Mouse (Mus musculus) cerebellum, adult 18-20 months (tissue): Measurements from ENCODE around the gene Gm20219.

ENCODE experiments used
- DNase-seq, 2 experiments: peaks; one replicate each; pipeline ENCODE4 v3.0.0; 2021

Gene Gm20219

GRCm38 (mm10) chr17:56554122-56554551 is at the start of gene Gm20219:
Gm20219 (minus strand) TSS chr17:56554387.
- no peak for DNase-seq

- no peak for DNase-seq
These were observed 49.8 kb upstream of the Gm20219 start for GRCm38 (mm10) chr17:56604070-56604380.

GRCm38 (mm10) chr17:56603186-56604069 is 49.2 kb upstream of the Gm20219 start:
- peak; percentile 43 to 45 for DNase-seq

- DNase-seq: peak in 1 of 2 experiments; percentile 36
These were observed 39.5 kb upstream of the Gm20219 start for GRCm38 (mm10) chr17:56593527-56594271.

- DNase-seq: no peak
These were observed 38.4 kb upstream of the Gm20219 start for GRCm38 (mm10) chr17:56592553-56592952.

- no peak for DNase-seq
These were observed 34.7 kb upstream of the Gm20219 start for GRCm38 (mm10) chr17:56588921-56589320.

GRCm38 (mm10) chr17:56587773-56588172 is 33.6 kb upstream of the Gm20219 start:
- DNase-seq: no peak

- peak in 1 of 2 experiments; percentile 52 for DNase-seq
These were observed 31.1 kb upstream of the Gm20219 start for GRCm38 (mm10) chr17:56585171-56585821.

GRCm38 (mm10) chr17:56584257-56585130 is 30.3 kb upstream of the Gm20219 start, which contains the start of the genes Safb2 and Safb:
Safb2 (minus strand) TSS chr17:56584585.
Safb (plus strand) TSS chr17:56584825.
- DNase-seq: peak; percentile 98 to 100

GRCm38 (mm10) chr17:56583611-56584256 is 29.5 kb upstream of the Gm20219 start:
- peak in 1 of 2 experiments; percentile 53 for DNase-seq

GRCm38 (mm10) chr17:56583071-56583470 is 28.9 kb upstream of the Gm20219 start:
- no peak for DNase-seq

GRCm38 (mm10) chr17:56572939-56573338 is 18.8 kb upstream of the Gm20219 start:
- no peak for DNase-seq

GRCm38 (mm10) chr17:56572154-56572553 is 18.0 kb upstream of the Gm20219 start:
- DNase-seq: peak in 1 of 2 experiments; percentile 34

GRCm38 (mm10) chr17:56570287-56570686 is 16.1 kb upstream of the Gm20219 start:
- no peak for DNase-seq

GRCm38 (mm10) chr17:56567370-56567769 is 13.2 kb upstream of the Gm20219 start:
- no peak for DNase-seq

- no peak for DNase-seq
These were observed 12.7 kb upstream of the Gm20219 start for GRCm38 (mm10) chr17:56566918-56567317.

GRCm38 (mm10) chr17:56566293-56566692 is 12.1 kb upstream of the Gm20219 start:
- DNase-seq: no peak

GRCm38 (mm10) chr17:56561866-56562265 is 7.7 kb upstream of the Gm20219 start:
- DNase-seq: no peak

GRCm38 (mm10) chr17:56560131-56560530 is 5.9 kb upstream of the Gm20219 start:
- no peak for DNase-seq

GRCm38 (mm10) chr17:56559386-56559785 is 5.2 kb upstream of the Gm20219 start:
- DNase-seq: no peak

- DNase-seq: peak; percentile 69 to 80
These were observed 4.3 kb upstream of the Gm20219 start for GRCm38 (mm10) chr17:56558448-56558847.
